Mouse (Mus musculus): ENCODE measurements around the gene Gm20458.

DNA sequence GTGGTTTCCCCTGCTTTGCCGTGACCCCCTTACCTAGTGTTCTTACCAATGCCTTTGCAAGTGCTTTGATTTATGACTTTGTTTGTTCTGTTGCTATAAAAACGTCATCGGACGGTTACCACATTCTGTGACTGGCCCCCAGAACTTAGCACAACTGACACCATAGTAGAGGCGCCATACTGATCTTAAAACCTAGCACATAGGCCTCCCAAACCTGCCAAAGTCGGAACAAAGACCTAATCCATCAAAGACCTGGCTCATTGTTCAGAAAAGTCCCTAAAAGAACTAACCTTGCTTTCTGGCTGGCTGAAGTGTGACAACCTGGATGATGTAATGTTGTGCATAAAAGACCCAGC lies 58.4 kb downstream of the Gm20458 start:
- TF ChIP-seq CTCF (IDR thresholded peaks at IDR 0.05; ENCODE audit: low read depth): no peak
- TF ChIP-seq EP300 (IDR thresholded peaks at IDR 0.05; ENCODE audit: low read depth): no peak

Data from liver, postnatal 0 days (tissue).